In the genomic region with DNA sequence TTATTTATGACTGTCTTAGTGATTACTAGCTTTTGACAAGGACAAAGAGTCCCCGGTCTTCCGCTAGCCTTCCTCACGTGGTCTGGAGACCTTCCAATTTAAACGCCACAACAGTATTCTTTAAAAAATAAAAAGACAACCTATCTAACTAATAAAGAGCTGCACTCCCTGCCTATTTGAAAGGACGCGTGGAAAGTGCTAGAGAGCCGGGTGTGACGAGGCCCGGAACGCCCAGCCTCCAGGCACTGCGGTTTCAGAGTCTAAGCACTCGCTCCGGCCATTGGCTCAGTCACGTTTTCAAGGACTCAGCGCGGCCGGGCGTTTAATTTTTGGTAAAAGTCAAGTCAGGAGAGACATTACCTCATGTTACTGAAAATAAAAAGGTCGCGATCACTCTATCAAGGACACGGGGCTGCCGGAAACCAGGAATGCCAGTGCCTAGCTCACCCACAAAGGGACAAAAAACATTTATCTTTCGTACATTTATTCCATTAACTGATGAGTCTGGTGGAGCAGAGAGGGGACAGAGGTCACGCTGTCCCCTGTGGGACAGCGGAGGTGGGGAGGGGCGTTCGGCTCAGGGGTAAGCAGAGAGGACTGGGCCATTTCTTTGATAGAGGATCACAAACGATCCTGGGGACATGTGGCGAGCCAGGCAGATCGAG, we compare ENCODE assay signal across 8 mouse cellular contexts. TPM values are rescaled to one million over a fixed set of nuclear protein-coding genes. Genes with fewer than 3 reads are reported as not detected.
DNase-seq lines count a peak whose midpoint lies in the region; ATAC-seq and TF ChIP-seq lines count a peak whose summit lies in the region.

No protein-coding gene starts in this region.

- ATAC-seq in inflammation-experienced regulatory T-cells, adult 6 months: peak; percentile 9
- peak; percentile 57 for ATAC-seq in midbrain, embryonic 11.5 days (ENCODE audit: low FRiP score)

- peak overlapping the region; percentile 57 for H3K4me2 ChIP-seq in midbrain, embryonic 11.5 days

- peaks cover 2% of the 10 kb centered on the region; the same call in 1 of the 2 replicates for H3K4me1 ChIP-seq in cortical plate, adult 2 months (ENCODE audit: control insufficient read depth, insufficient read depth, low read length)
- peaks cover 20% of the 10 kb centered on the region for H3K4me1 ChIP-seq in limb, embryonic 10.5 days
- peaks cover 19% of the 10 kb centered on the region for H3K4me1 ChIP-seq in midbrain, embryonic 11.5 days (ENCODE audit: control insufficient read depth, insufficient read depth, low read length)

- no peaks in the 10 kb centered on the region for H3K27me3 ChIP-seq in limb, embryonic 10.5 days (ENCODE audit: low read depth, poor library complexity, severe bottlenecking)
- H3K27me3 ChIP-seq in midbrain, embryonic 11.5 days (ENCODE audit: control insufficient read depth, insufficient read depth, low read length): no peaks in the 10 kb centered on the region

- peak; percentile 63; the same call in 1 of the 2 replicates for TF ChIP-seq POLR2A in cortical plate, adult 2 months (IDR thresholded peaks at IDR 0.05; ENCODE audit: extremely low read depth, insufficient read depth, low read length)

- peaks cover 34% of the 10 kb centered on the region for H3K36me3 ChIP-seq in limb, embryonic 10.5 days
- H3K36me3 ChIP-seq in midbrain, embryonic 11.5 days (ENCODE audit: control insufficient read depth, insufficient read depth, low read length): peaks cover 7% of the 10 kb centered on the region; the same call in 1 of the 2 replicates

- peak overlapping the region; percentile 81 for H3K4me3 ChIP-seq in cortical plate, adult 2 months (ENCODE audit: insufficient read depth, low read length)
- peak overlapping the region; percentile 87 for H3K4me3 ChIP-seq in limb, embryonic 10.5 days
- H3K4me3 ChIP-seq in midbrain, embryonic 11.5 days (ENCODE audit: low read depth, low read length): peak overlapping the region; percentile 98

- H3K27ac ChIP-seq in cortical plate, adult 2 months (ENCODE audit: insufficient read depth, low read length): peak overlapping the region; percentile 100
- peak overlapping the region; percentile 97 for H3K27ac ChIP-seq in limb, embryonic 10.5 days
- H3K27ac ChIP-seq in midbrain, embryonic 11.5 days (ENCODE audit: low read depth, low read length): peak overlapping the region; percentile 98

- 4% methylated on average over 30 of the region's 30 CpGs for WGBS in limb, embryonic 10.5 days
- 3% methylated on average over 30 of the region's 30 CpGs for WGBS in midbrain, embryonic 11.5 days

- no peaks in the 10 kb centered on the region for H3K9me3 ChIP-seq in limb, embryonic 10.5 days (replicated peaks)
- H3K9me3 ChIP-seq in midbrain, embryonic 11.5 days (ENCODE audit: control insufficient read depth, low read length): no peaks in the 10 kb centered on the region

- peak overlapping the region; percentile 85 for H3K9ac ChIP-seq in midbrain, embryonic 11.5 days (ENCODE audit: low read length)

- intact Hi-C loops in gastrocnemius, postnatal 14 days (cut with DNase I; ENCODE audit: low total_unique reads): no loop called here

- no peak for TF ChIP-seq CTCF in cortical plate, adult 2 months (IDR thresholded peaks at IDR 0.05; ENCODE audit: extremely low read depth, insufficient read depth, low read length)

- DNase-seq in adrenal gland, adult (ENCODE audit: inconsistent age in 2 of 2, low spot score in 1 of 2): peak; percentile 93 to 98
- DNase-seq in gastrocnemius, postnatal 14 days: peak; percentile 81
- peak; percentile 83 for DNase-seq in limb, embryonic 10.5 days (ENCODE audit: low spot score)
- peak; percentile 97 for DNase-seq in midbrain, embryonic 11.5 days (ENCODE audit: low spot score, missing footprints)
- peak; percentile 67 for DNase-seq in right cerebral cortex, postnatal 4 days
- DNase-seq in yolk sac, embryonic 10.5 days (ENCODE audit: low spot score): peak; percentile 82

RNA-seq across cellular contexts. Expression of gene Hspa8, which starts 0.8 kb away (rescaled TPM):
- polyA plus RNA-seq in cortical plate, adult 2 months (2012; rRNA removed): 1,998 and 2,235 TPM in 2 replicates
- total RNA-seq in gastrocnemius, postnatal 14 days (2021): 1,000 to 10,000 TPM in 1 of 2 experiments, 100 to 1,000 TPM in 1; 949 to 1,245 TPM
- polyA plus RNA-seq in inflammation-experienced regulatory T-cells, adult 6 months (2017; shearing (Covaris generic)): 1,000 to 10,000 TPM; 2,551 to 3,273 (median 2,898) TPM
- polyA plus RNA-seq in limb, embryonic 10.5 days (2016; fragmentation: Nextera tagmentation; extraction: Ambion mirVana): 3,450 and 4,164 TPM in 2 replicates
- 3,704 and 3,886 TPM in 2 replicates for polyA plus RNA-seq in midbrain, embryonic 11.5 days (2014; fragmentation: Nextera tagmentation; extraction: Ambion mirVana)

Comparison
In these comparisons a context has a peak if more than half of its experiments do, and no peak if none do; other contexts are left out.
1. Peak in every context shown above with its lines: DNase-seq, ATAC-seq, H3K4me3 ChIP-seq and H3K27ac ChIP-seq.